Mouse (Mus musculus) limb, embryonic 11.5 days (tissue): ENCODE data around the gene Tnik. TPM values are rescaled to one million over a fixed set of nuclear protein-coding genes. Genes with fewer than 3 reads are reported as not detected.

ENCODE experiments used
- ATAC-seq: fragments of 200-750 bp; cut with Nextera tagmentation; 2 replicates; pipeline ENCODE4 v1.8.0; 2017; ENCODE audit warnings: low read depth; ENCODE audit not compliant: insufficient number of reproducible peaks, low FRiP score, low TSS enrichment
- DNase-seq: peaks from one replicate; pipeline ENCODE4 v3.0.0-alpha.2; 2015; ENCODE audit warnings: low spot score
- H3K27ac ChIP-seq: fragments of 300-500 bp; sonication (generic); replicated peaks from 2 replicates; pipeline ENCODE4 v1.5.1; 2014; ENCODE audit warnings: low read depth, mild to moderate bottlenecking, low read length
- H3K27me3 ChIP-seq: fragments of 300-500 bp; sonication (generic); 2 replicates; pipeline ENCODE4 v1.6.1; 2014; ENCODE audit warnings: mild to moderate bottlenecking, low read length, mixed read lengths; ENCODE audit not compliant: control insufficient read depth, insufficient read depth
- H3K36me3 ChIP-seq: fragments of 300-500 bp; sonication (generic); 2 replicates; pipeline ENCODE4 v1.6.1; 2014; ENCODE audit warnings: mild to moderate bottlenecking, low read length, moderate library complexity, mixed read lengths; ENCODE audit not compliant: control insufficient read depth, insufficient read depth
- H3K4me1 ChIP-seq: fragments of 300-500 bp; sonication (generic); 2 replicates; pipeline ENCODE4 v1.6.1; 2014; ENCODE audit warnings: low read length, mixed read lengths; ENCODE audit not compliant: control insufficient read depth, insufficient read depth
- H3K4me2 ChIP-seq: fragments of 300-500 bp; sonication (generic); 2 replicates; pipeline ENCODE4 v1.6.1; 2014; ENCODE audit warnings: low read depth, mild to moderate bottlenecking, moderate library complexity; ENCODE audit not compliant: severe bottlenecking
- H3K4me3 ChIP-seq: fragments of 300-500 bp; sonication (generic); 2 replicates; pipeline ENCODE4 v1.5.1; 2014; ENCODE audit warnings: low read depth, low read length
- H3K9ac ChIP-seq: fragments of 300-500 bp; sonication (generic); 2 replicates; pipeline ENCODE4 v1.6.1; 2014; ENCODE audit warnings: mild to moderate bottlenecking, low read length
- H3K9me3 ChIP-seq: fragments of 300-500 bp; sonication (generic); 2 replicates; pipeline ENCODE4 v1.6.1; 2016; ENCODE audit warnings: low read length; ENCODE audit not compliant: control insufficient read depth
- WGBS: fragments of 180-500 bp; shearing (Covaris S2); extraction: QIAGEN DNeasy Blood & Tissue Kit; methylation state at CpG from one replicate; pipeline ENCODE4 v1.1.7; 2014; 5-methylcytosine and 5-hydroxymethylcytosine counted together
- polyA plus RNA-seq: library from polyadenylated mRNA; unstranded; fragments of >200 nt; fragmentation: Nextera tagmentation; extraction: Ambion mirVana; gene quantifications from 2 replicates; pipeline ENCODE4 v1.2.1, GENCODE M21; 2014

Tnik gene
- polyA plus RNA-seq, 1 experiment from 2014 or later = 4.1 TPM

GRCm38 (mm10) chr3:28368746-28369145, 105.7 kb downstream of the Tnik start:
- H3K27ac ChIP-seq = no peak overlapping the region
- no peaks in the 10 kb centered on the region for H3K36me3 ChIP-seq
- no peaks in the 10 kb centered on the region for H3K27me3 ChIP-seq
- ATAC-seq (no peak), DNase-seq (no peak)
- H3K4me3 ChIP-seq = no peak overlapping the region
- no peak overlapping the region for H3K4me2 ChIP-seq
- no peaks in the 10 kb centered on the region for H3K9me3 ChIP-seq
- WGBS = 82% methylated on average over 5 of the region's 5 CpGs
- H3K4me1 ChIP-seq = no peaks in the 10 kb centered on the region
- H3K9ac ChIP-seq = no peak overlapping the region

GRCm38 (mm10) chr3:28369266-28369665, 106.3 kb downstream of the Tnik start:
- H3K9ac ChIP-seq = no peak overlapping the region
- H3K9me3 ChIP-seq = no peaks in the 10 kb centered on the region
- no peak overlapping the region for H3K4me3 ChIP-seq
- H3K27me3 ChIP-seq = no peaks in the 10 kb centered on the region
- 86% methylated on average over 1 of the region's 1 CpGs for WGBS
- no peak for DNase-seq
- H3K36me3 ChIP-seq = no peaks in the 10 kb centered on the region
- no peaks in the 10 kb centered on the region for H3K4me1 ChIP-seq
- no peak overlapping the region for H3K4me2 ChIP-seq
- H3K27ac ChIP-seq = no peak overlapping the region
- ATAC-seq = no peak

GRCm38 (mm10) chr3:28369698-28370097, 106.7 kb downstream of the Tnik start:
- DNase-seq = no peak
- no peak overlapping the region for H3K9ac ChIP-seq
- no peak overlapping the region for H3K4me2 ChIP-seq
- H3K36me3 ChIP-seq = no peaks in the 10 kb centered on the region
- no peaks in the 10 kb centered on the region for H3K4me1 ChIP-seq
- 77% methylated on average over 5 of the region's 5 CpGs for WGBS
- no peak overlapping the region for H3K27ac ChIP-seq
- H3K9me3 ChIP-seq = no peaks in the 10 kb centered on the region
- no peaks in the 10 kb centered on the region for H3K27me3 ChIP-seq
- H3K4me3 ChIP-seq = no peak overlapping the region
- ATAC-seq = no peak

- DNase-seq (no peak), ATAC-seq (no peak)
- H3K9ac ChIP-seq = no peak overlapping the region
- H3K27ac ChIP-seq = no peak overlapping the region
- H3K9me3 ChIP-seq = no peaks in the 10 kb centered on the region
- H3K27me3 ChIP-seq = no peaks in the 10 kb centered on the region
- WGBS = 83% methylated on average over 1 of the region's 1 CpGs
- no peak overlapping the region for H3K4me3 ChIP-seq
- no peak overlapping the region for H3K4me2 ChIP-seq
- H3K36me3 ChIP-seq = no peaks in the 10 kb centered on the region
- H3K4me1 ChIP-seq = no peaks in the 10 kb centered on the region
These were observed 108.6 kb downstream of the Tnik start for GRCm38 (mm10) chr3:28371583-28371982.

- no peak overlapping the region for H3K4me2 ChIP-seq
- no peaks in the 10 kb centered on the region for H3K4me1 ChIP-seq
- H3K9ac ChIP-seq = no peak overlapping the region
- H3K4me3 ChIP-seq = no peak overlapping the region
- no peaks in the 10 kb centered on the region for H3K36me3 ChIP-seq
- ATAC-seq (no peak), DNase-seq (no peak)
- 96% methylated on average over 2 of the region's 2 CpGs for WGBS
- no peak overlapping the region for H3K27ac ChIP-seq
- H3K27me3 ChIP-seq = no peaks in the 10 kb centered on the region
- H3K9me3 ChIP-seq = no peaks in the 10 kb centered on the region
These were observed 109.4 kb downstream of the Tnik start for GRCm38 (mm10) chr3:28372459-28372858.

GRCm38 (mm10) chr3:28374738-28375510, 111.9 kb downstream of the Tnik start:
- 91% methylated on average over 6 of the region's 6 CpGs for WGBS
- no peak for ATAC-seq
- Histone ChIP-seq H3K9ac (no peak overlapping the region), H3K27me3 (no peaks in the 10 kb centered on the region), H3K9me3 (no peaks in the 10 kb centered on the region), H3K4me1 (no peaks in the 10 kb centered on the region), H3K4me2 (no peak overlapping the region), H3K4me3 (no peak overlapping the region), H3K36me3 (no peaks in the 10 kb centered on the region), H3K27ac (no peak overlapping the region)
- DNase-seq = no peak

GRCm38 (mm10) chr3:28380224-28380623, 117.2 kb downstream of the Tnik start:
- no peak overlapping the region for H3K4me2 ChIP-seq
- no peak for DNase-seq
- no peak for ATAC-seq
- no peak overlapping the region for H3K4me3 ChIP-seq
- no peaks in the 10 kb centered on the region for H3K27me3 ChIP-seq
- no peaks in the 10 kb centered on the region for H3K9me3 ChIP-seq
- WGBS = 32% methylated on average over 2 of the region's 2 CpGs
- no peaks in the 10 kb centered on the region; the same call in 1 of the 2 replicates for H3K4me1 ChIP-seq
- no peak overlapping the region for H3K9ac ChIP-seq
- H3K36me3 ChIP-seq = no peaks in the 10 kb centered on the region
- no peak overlapping the region for H3K27ac ChIP-seq

GRCm38 (mm10) chr3:28383526-28384126, 120.6 kb downstream of the Tnik start:
- H3K9ac ChIP-seq = no peak overlapping the region
- H3K4me3 ChIP-seq = no peak overlapping the region
- H3K4me2 ChIP-seq = no peak overlapping the region
- H3K4me1 ChIP-seq = no peaks in the 10 kb centered on the region; the same call in 1 of the 2 replicates
- no peak overlapping the region for H3K27ac ChIP-seq
- H3K9me3 ChIP-seq = no peaks in the 10 kb centered on the region
- no peaks in the 10 kb centered on the region for H3K27me3 ChIP-seq
- ATAC-seq = no peak
- no peaks in the 10 kb centered on the region for H3K36me3 ChIP-seq
- no peak for DNase-seq
- 67% methylated on average over 11 of the region's 11 CpGs for WGBS
